Mouse (Mus musculus) mesoderm, embryonic 11.5 days (tissue): Measurements from ENCODE around the gene B230118H07Rik.

Source experiments
- DNase-seq: peaks from one replicate; pipeline ENCODE4 v3.0.0-alpha.2; 2012; ENCODE audit warnings: low read depth, low spot score

The B230118H07Rik gene

GRCm38 (mm10) chr2:101525503-101526381 is 123.6 kb downstream of the B230118H07Rik start:
- peak; percentile 65 for DNase-seq

- DNase-seq, result no peak
Measured at GRCm38 (mm10) chr2:101525091-101525490, 124.2 kb downstream of the B230118H07Rik start.

- no peak for DNase-seq
Measured at GRCm38 (mm10) chr2:101520503-101520902, 128.8 kb downstream of the B230118H07Rik start.

- DNase-seq, result no peak
Measured at GRCm38 (mm10) chr2:101519928-101520327, 129.4 kb downstream of the B230118H07Rik start.
